Comparison of ENCODE assay signal across 12 mouse cellular contexts in the genomic region with DNA sequence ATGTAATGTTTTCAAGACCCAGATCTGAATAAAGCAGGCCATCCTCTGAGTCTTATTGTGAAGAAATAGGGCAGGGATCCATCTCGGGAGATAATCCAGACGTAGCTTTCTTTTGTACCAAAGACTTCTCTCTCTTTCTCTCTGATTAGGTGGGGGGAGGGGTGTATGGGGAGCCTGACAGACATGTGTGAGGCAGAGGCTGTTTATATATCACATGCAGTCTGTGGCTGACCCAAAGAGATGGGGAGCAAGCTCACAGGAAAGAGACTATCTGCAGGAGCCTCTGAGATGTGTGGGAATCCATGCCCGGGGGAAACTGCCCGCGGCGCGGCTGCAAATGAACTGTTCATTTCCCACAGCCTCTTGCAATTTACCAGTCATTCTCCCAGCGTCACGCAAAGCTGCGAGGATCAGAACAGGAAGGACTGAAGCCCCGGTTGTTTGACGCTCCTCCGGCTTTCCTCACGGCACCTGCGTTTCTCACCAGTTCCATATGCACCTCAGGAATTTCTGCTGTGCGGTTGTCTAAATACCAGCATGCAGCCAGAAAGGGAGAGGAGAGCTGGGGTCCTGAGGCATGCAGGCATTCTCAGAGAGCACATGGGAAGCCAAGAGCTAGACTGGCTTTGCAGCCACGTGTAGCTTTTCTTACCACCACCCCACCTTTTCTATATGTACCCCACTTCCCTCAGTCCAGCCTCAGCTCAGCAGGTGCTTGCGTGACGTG.
DNase-seq lines count a peak whose midpoint lies in the region; ATAC-seq lines count a peak whose summit lies in the region.
"Had no signal": no experiment of that assay in that cellular context is flagged by ENCODE, and none has a peak within 500 bp of the region (broad histone marks: within the 10 kb centered on the region; RNA-seq: fewer than 3 reads in every experiment).

No protein-coding gene starts in this region.

- peak; percentile 54 for DNase-seq in forebrain, embryonic 11.5 days (ENCODE audit: low spot score)
- DNase-seq in forebrain, embryonic 10.5 days (ENCODE audit: extremely low spot score, low spot score) = no peak
- DNase-seq in Muller cell, postnatal 12 days (ENCODE audit: inconsistent ontology term) = peak; percentile 16
- no peak for DNase-seq in c-Kit-positive CD71-positive TER-119-positive erythroid progenitor cells, embryonic 14.5 days (ENCODE audit: low spot score)
- DNase-seq in adrenal gland, postnatal 25 days = no peak
- no peak for DNase-seq in gastrocnemius, postnatal 10 days
- DNase-seq: adrenal gland, adult 2 months; cerebellum, postnatal 10 days; gastrocnemius, adult 2 months had no signal

- no peak overlapping the region; the same call in 1 of the 2 replicates for H3K27ac ChIP-seq in forebrain, embryonic 11.5 days (ENCODE audit: low read depth, low read length)
- H3K27ac ChIP-seq in forebrain, embryonic 10.5 days = no peak overlapping the region
- H3K27ac ChIP-seq in hindbrain, embryonic 12.5 days = peak overlapping the region; percentile 49
- peak overlapping the region; percentile 25 for H3K27ac ChIP-seq in midbrain, embryonic 12.5 days (replicated peaks)
- H3K27ac ChIP-seq: gastrocnemius, adult 2 months; kidney, postnatal 0 days had no signal

- no peak for ATAC-seq in forebrain, embryonic 11.5 days (replicated peaks; ENCODE audit: low FRiP score)
- ATAC-seq in hindbrain, embryonic 12.5 days (ENCODE audit: low FRiP score) = peak; percentile 51; the same call in 1 of the 2 replicates
- ATAC-seq in midbrain, embryonic 12.5 days (ENCODE audit: low FRiP score, low read depth) = no peak

- no peak overlapping the region for H3K9ac ChIP-seq in forebrain, embryonic 11.5 days (ENCODE audit: low read length)
- no peak overlapping the region for H3K9ac ChIP-seq in hindbrain, embryonic 12.5 days
- H3K9ac ChIP-seq in midbrain, embryonic 12.5 days (replicated peaks) = no peak overlapping the region

- H3K4me3 ChIP-seq in forebrain, embryonic 11.5 days (ENCODE audit: low read depth, low read length) = no peak overlapping the region
- H3K4me3 ChIP-seq in forebrain, embryonic 10.5 days = no peak overlapping the region
- H3K4me3 ChIP-seq in hindbrain, embryonic 12.5 days = no peak overlapping the region
- H3K4me3 ChIP-seq in midbrain, embryonic 12.5 days = no peak overlapping the region
- H3K4me3 ChIP-seq: gastrocnemius, adult 2 months had no signal

- 72% methylated on average over 19 of the region's 19 CpGs for WGBS in forebrain, embryonic 11.5 days
- 68% methylated on average over 19 of the region's 19 CpGs for WGBS in forebrain, embryonic 10.5 days
- WGBS in hindbrain, embryonic 12.5 days = 62% methylated on average over 19 of the region's 19 CpGs
- WGBS in midbrain, embryonic 12.5 days = 61% methylated on average over 18 of the region's 19 CpGs

- H3K27me3 ChIP-seq in forebrain, embryonic 11.5 days (ENCODE audit: control insufficient read depth, insufficient read depth, low read length) = no peaks in the 10 kb centered on the region
- no peaks in the 10 kb centered on the region for H3K27me3 ChIP-seq in forebrain, embryonic 10.5 days (ENCODE audit: poor library complexity, severe bottlenecking)
- no peaks in the 10 kb centered on the region for H3K27me3 ChIP-seq in hindbrain, embryonic 12.5 days
- no peaks in the 10 kb centered on the region for H3K27me3 ChIP-seq in midbrain, embryonic 12.5 days

- no peaks in the 10 kb centered on the region for H3K4me1 ChIP-seq in forebrain, embryonic 11.5 days (replicated peaks; ENCODE audit: control insufficient read depth, insufficient read depth, low read length)
- H3K4me1 ChIP-seq in forebrain, embryonic 10.5 days = peaks cover 26% of the 10 kb centered on the region
- H3K4me1 ChIP-seq in hindbrain, embryonic 12.5 days = peaks cover 22% of the 10 kb centered on the region
- H3K4me1 ChIP-seq in midbrain, embryonic 12.5 days = peaks cover 9% of the 10 kb centered on the region

- H3K4me2 ChIP-seq in forebrain, embryonic 11.5 days (ENCODE audit: low read depth, low read length, severe bottlenecking) = no peak overlapping the region
- no peak overlapping the region for H3K4me2 ChIP-seq in hindbrain, embryonic 12.5 days (replicated peaks)
- no peak overlapping the region for H3K4me2 ChIP-seq in midbrain, embryonic 12.5 days (replicated peaks)

- H3K9me3 ChIP-seq in forebrain, embryonic 11.5 days (ENCODE audit: control insufficient read depth, low read length) = no peaks in the 10 kb centered on the region
- H3K9me3 ChIP-seq in forebrain, embryonic 10.5 days = no peaks in the 10 kb centered on the region
- H3K9me3 ChIP-seq in hindbrain, embryonic 12.5 days (replicated peaks) = no peaks in the 10 kb centered on the region
- no peaks in the 10 kb centered on the region for H3K9me3 ChIP-seq in midbrain, embryonic 12.5 days

- no peaks in the 10 kb centered on the region for H3K36me3 ChIP-seq in forebrain, embryonic 11.5 days (ENCODE audit: control insufficient read depth, insufficient read depth, low read length)
- H3K36me3 ChIP-seq in forebrain, embryonic 10.5 days (replicated peaks) = no peaks in the 10 kb centered on the region
- no peaks in the 10 kb centered on the region for H3K36me3 ChIP-seq in hindbrain, embryonic 12.5 days
- no peaks in the 10 kb centered on the region for H3K36me3 ChIP-seq in midbrain, embryonic 12.5 days

Comparison
In these comparisons a context has a peak if more than half of its experiments do, and no peak if none do; other contexts are left out.
1. DNase-seq: peak in forebrain, embryonic 11.5 days (single experiment) and Muller cell, postnatal 12 days (single experiment); none in forebrain, embryonic 10.5 days (single experiment), c-Kit-positive CD71-positive TER-119-positive erythroid progenitor cells, embryonic 14.5 days (single experiment), adrenal gland, postnatal 25 days (single experiment) and gastrocnemius, postnatal 10 days (single experiment).
2. H3K27ac ChIP-seq: peak in hindbrain, embryonic 12.5 days (single experiment) and midbrain, embryonic 12.5 days (single experiment); none in forebrain, embryonic 11.5 days (single experiment) and forebrain, embryonic 10.5 days (single experiment).